Mouse (Mus musculus): ENCODE measurements around the gene 4930447C04Rik.

DNA sequence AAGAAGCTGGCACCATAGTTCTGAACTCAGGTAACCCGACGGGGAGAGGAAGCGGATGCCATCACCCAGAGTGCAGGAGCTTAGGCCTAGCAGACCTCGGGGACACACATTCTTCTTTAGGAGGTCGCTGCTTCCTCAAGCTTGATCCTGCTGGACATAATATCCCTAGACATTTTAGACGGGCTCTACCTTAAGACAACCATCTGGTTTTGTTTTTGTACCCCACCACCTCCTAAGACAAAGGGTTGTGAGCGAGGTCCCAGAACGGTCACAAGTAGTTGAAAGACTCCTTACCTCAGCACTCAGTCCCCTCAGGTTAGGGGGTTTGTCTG is 5.5 kb upstream of the 4930447C04Rik start:
- TF ChIP-seq CTCF (IDR thresholded peaks at IDR 0.05; ENCODE audit: low read depth, low read length) (no peak), EP300 (IDR thresholded peaks at IDR 0.05; ENCODE audit: insufficient read depth, low read depth, low read length) (no peak)
